Mouse (Mus musculus) lung, postnatal 0 days (tissue): ENCODE results near the gene Marveld2.

ENCODE experiments used
- CTCF ChIP-seq: IDR thresholded peaks from 2 replicates; pipeline ENCODE4 v1.5.1; 2016; ENCODE audit warnings: antibody characterized with exemption, mild to moderate bottlenecking
- EP300 ChIP-seq: IDR thresholded peaks from 2 replicates; pipeline ENCODE4 v1.6.1; 2016; ENCODE audit warnings: antibody characterized with exemption, mild to moderate bottlenecking, control low read depth

DNA sequence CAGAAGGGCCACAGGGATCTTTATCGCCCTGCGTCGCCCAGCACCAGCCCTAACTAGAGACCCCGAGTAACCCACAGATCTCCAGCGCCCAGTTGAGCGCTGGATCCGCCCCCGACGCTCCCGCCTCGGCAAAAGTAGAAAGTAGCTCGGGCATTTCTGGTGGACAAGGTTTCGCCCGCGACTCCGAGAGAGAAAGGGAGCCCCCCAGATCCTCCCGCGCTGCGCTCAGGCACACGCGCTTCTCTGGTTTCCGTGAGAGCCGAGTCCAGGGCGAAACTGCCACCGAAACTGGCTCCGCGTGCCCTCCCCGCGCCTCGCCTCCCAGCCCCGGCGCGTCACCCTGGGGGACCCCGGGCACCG is 64.8 kb downstream of the Marveld2 start:
- TF ChIP-seq EP300 (no peak), CTCF (no peak)
